Mouse (Mus musculus): Measurements from ENCODE around the gene Ptrh1.

DNA sequence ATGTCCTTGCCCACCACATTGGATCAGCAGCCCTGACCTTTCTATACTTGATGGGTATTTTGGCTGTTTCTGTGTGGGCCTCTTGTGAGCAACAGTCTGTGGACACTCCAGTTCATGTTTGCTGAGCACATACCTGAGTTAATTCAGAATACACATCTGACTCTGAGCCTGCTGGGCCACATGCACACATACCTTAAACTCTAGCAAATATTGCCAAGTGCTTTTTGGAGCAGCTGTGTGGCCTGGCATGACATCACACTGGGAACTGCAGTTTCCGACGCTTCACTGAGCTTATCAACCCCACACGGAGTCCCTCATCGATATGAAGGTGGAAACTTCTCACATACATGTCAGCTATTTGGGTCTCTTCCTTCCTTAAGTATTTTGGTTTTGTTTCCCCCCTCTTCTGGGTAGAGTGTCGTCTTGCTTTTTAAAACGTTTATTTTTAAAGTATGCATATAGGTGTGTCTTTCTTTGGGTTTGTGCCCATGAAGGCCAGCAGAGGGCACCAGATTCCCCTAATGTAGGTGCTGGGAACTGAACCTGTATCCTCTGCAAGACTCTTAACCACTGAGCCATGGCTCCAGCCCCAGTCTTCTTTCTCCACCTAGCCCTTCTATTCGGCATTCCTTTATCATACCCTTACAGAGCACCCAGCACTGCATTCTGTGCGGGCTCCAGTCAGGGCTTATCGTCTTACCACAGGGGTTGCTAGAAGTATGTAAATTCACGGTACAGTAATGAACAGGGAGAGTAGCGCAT is 45.6 kb downstream of the Ptrh1 start:
- TF ChIP-seq CTCF (IDR thresholded peaks at IDR 0.05; ENCODE audit: low read depth) (peak; percentile 77), EP300 (optimal IDR thresholded peaks at IDR 0.05) (no peak)
